Mouse (Mus musculus): ENCODE data around the gene Sox13. TPM values are rescaled to one million over a fixed set of nuclear protein-coding genes. Genes with fewer than 3 reads are reported as not detected.

Sox13 gene
- polyA plus RNA-seq, 1 experiment from 2014 or later: 0.24 TPM

- Histone ChIP-seq H3K27ac (no peak overlapping the region), H3K79me2 (ENCODE audit: inconsistent target) (no peaks in the 10 kb centered on the region), H3K4me3 (ENCODE audit: inconsistent target) (no peak overlapping the region), H3K36me3 (ENCODE audit: inconsistent target) (no peaks in the 10 kb centered on the region)
- WGBS (ENCODE audit: missing documents): 35% methylated on average over 13 of the region's 13 CpGs
Observed at GRCm38 (mm10) chr1:133400014-133400725, 24.0 kb downstream of the Sox13 start.

- no peak overlapping the region for H3K4me3 ChIP-seq (ENCODE audit: inconsistent target)
- no peaks in the 10 kb centered on the region for H3K79me2 ChIP-seq (ENCODE audit: inconsistent target)
- H3K27ac ChIP-seq: no peak overlapping the region
- no peaks in the 10 kb centered on the region for H3K36me3 ChIP-seq (ENCODE audit: inconsistent target)
- 46% methylated on average over 17 of the region's 17 CpGs for WGBS (ENCODE audit: missing documents)
Observed at GRCm38 (mm10) chr1:133397483-133398237, 26.5 kb downstream of the Sox13 start.

- Histone ChIP-seq H3K36me3 (ENCODE audit: inconsistent target) (no peaks in the 10 kb centered on the region), H3K4me3 (ENCODE audit: inconsistent target) (no peak overlapping the region), H3K27ac (no peak overlapping the region), H3K79me2 (ENCODE audit: inconsistent target) (no peaks in the 10 kb centered on the region)
- WGBS (ENCODE audit: missing documents): 94% methylated on average over 4 of the region's 5 CpGs
Observed at GRCm38 (mm10) chr1:133397094-133397482, 27.1 kb downstream of the Sox13 start.

- Histone ChIP-seq H3K79me2 (ENCODE audit: inconsistent target) (no peaks in the 10 kb centered on the region), H3K36me3 (ENCODE audit: inconsistent target) (no peaks in the 10 kb centered on the region), H3K27ac (no peak overlapping the region), H3K4me3 (ENCODE audit: inconsistent target) (no peak overlapping the region)
- 91% methylated on average over 5 of the region's 5 CpGs for WGBS (ENCODE audit: missing documents)
Observed at GRCm38 (mm10) chr1:133396693-133397092, 27.5 kb downstream of the Sox13 start.

GRCm38 (mm10) chr1:133394702-133395101 is 29.5 kb downstream of the Sox13 start:
- Histone ChIP-seq H3K36me3 (ENCODE audit: inconsistent target) (no peaks in the 10 kb centered on the region), H3K4me3 (ENCODE audit: inconsistent target) (no peak overlapping the region), H3K79me2 (ENCODE audit: inconsistent target) (no peaks in the 10 kb centered on the region), H3K27ac (no peak overlapping the region)
- 86% methylated on average over 4 of the region's 4 CpGs for WGBS (ENCODE audit: missing documents)

- H3K27ac ChIP-seq: no peak overlapping the region
- no peak overlapping the region for H3K4me3 ChIP-seq (ENCODE audit: inconsistent target)
- H3K36me3 ChIP-seq (ENCODE audit: inconsistent target): no peaks in the 10 kb centered on the region
- WGBS (ENCODE audit: missing documents): 94% methylated on average over 19 of the region's 19 CpGs
- H3K79me2 ChIP-seq (ENCODE audit: inconsistent target): no peaks in the 10 kb centered on the region
Observed at GRCm38 (mm10) chr1:133387539-133388268, 36.5 kb downstream of the Sox13 start.

- Histone ChIP-seq H3K79me2 (ENCODE audit: inconsistent target) (no peaks in the 10 kb centered on the region), H3K36me3 (ENCODE audit: inconsistent target) (no peaks in the 10 kb centered on the region), H3K27ac (no peak overlapping the region), H3K4me3 (ENCODE audit: inconsistent target) (no peak overlapping the region)
- WGBS (ENCODE audit: missing documents): 88% methylated on average over 10 of the region's 11 CpGs
Observed at GRCm38 (mm10) chr1:133386209-133386608, 38.0 kb downstream of the Sox13 start.

- Histone ChIP-seq H3K27ac (no peak overlapping the region), H3K36me3 (ENCODE audit: inconsistent target) (no peaks in the 10 kb centered on the region), H3K79me2 (ENCODE audit: inconsistent target) (no peaks in the 10 kb centered on the region), H3K4me3 (ENCODE audit: inconsistent target) (no peak overlapping the region)
- 46% methylated on average over 9 of the region's 9 CpGs for WGBS (ENCODE audit: missing documents)
Observed at GRCm38 (mm10) chr1:133385506-133385905, 38.7 kb downstream of the Sox13 start.

GRCm38 (mm10) chr1:133383157-133383783 is 40.9 kb downstream of the Sox13 start:
- Histone ChIP-seq H3K27ac (no peak overlapping the region), H3K4me3 (ENCODE audit: inconsistent target) (no peak overlapping the region), H3K36me3 (ENCODE audit: inconsistent target) (no peaks in the 10 kb centered on the region), H3K79me2 (ENCODE audit: inconsistent target) (no peaks in the 10 kb centered on the region)
- 93% methylated on average over 14 of the region's 14 CpGs for WGBS (ENCODE audit: missing documents)

GRCm38 (mm10) chr1:133382552-133383155 is 41.5 kb downstream of the Sox13 start:
- Histone ChIP-seq H3K4me3 (ENCODE audit: inconsistent target) (no peak overlapping the region), H3K36me3 (ENCODE audit: inconsistent target) (no peaks in the 10 kb centered on the region), H3K79me2 (ENCODE audit: inconsistent target) (no peaks in the 10 kb centered on the region), H3K27ac (no peak overlapping the region)
- WGBS (ENCODE audit: missing documents): 84% methylated on average over 12 of the region's 12 CpGs

GRCm38 (mm10) chr1:133382008-133382407 is 42.2 kb downstream of the Sox13 start:
- Histone ChIP-seq H3K4me3 (ENCODE audit: inconsistent target) (no peak overlapping the region), H3K36me3 (ENCODE audit: inconsistent target) (no peaks in the 10 kb centered on the region), H3K27ac (no peak overlapping the region), H3K79me2 (ENCODE audit: inconsistent target) (no peaks in the 10 kb centered on the region)
- WGBS (ENCODE audit: missing documents): 13% methylated on average over 9 of the region's 9 CpGs

- Histone ChIP-seq H3K4me3 (ENCODE audit: inconsistent target) (no peak overlapping the region), H3K79me2 (ENCODE audit: inconsistent target) (no peaks in the 10 kb centered on the region), H3K36me3 (ENCODE audit: inconsistent target) (no peaks in the 10 kb centered on the region), H3K27ac (no peak overlapping the region)
- WGBS (ENCODE audit: missing documents): 60% methylated on average over 14 of the region's 14 CpGs
Observed at GRCm38 (mm10) chr1:133380347-133381065, 43.7 kb downstream of the Sox13 start.

- Histone ChIP-seq H3K27ac (no peak overlapping the region), H3K36me3 (ENCODE audit: inconsistent target) (no peaks in the 10 kb centered on the region), H3K79me2 (ENCODE audit: inconsistent target) (no peaks in the 10 kb centered on the region), H3K4me3 (ENCODE audit: inconsistent target) (no peak overlapping the region)
- 89% methylated on average over 3 of the region's 3 CpGs for WGBS (ENCODE audit: missing documents)
Observed at GRCm38 (mm10) chr1:133379986-133380320, 44.2 kb downstream of the Sox13 start.

Data from macrophage (primary cell).